Mouse (Mus musculus) bone marrow, adult 2 months (tissue): ENCODE results near the gene Ccndbp1.

Experiments used
- CTCF ChIP-seq: fragments of 200-500 bp; IDR thresholded peaks from 2 replicates; pipeline ENCODE4 v1.5.1; 2011; ENCODE audit warnings: low read length, control low read depth; ENCODE audit not compliant: control insufficient read depth, insufficient read depth
- POLR2A ChIP-seq: fragments of 200-500 bp; IDR thresholded peaks from 2 replicates; pipeline ENCODE4 v1.6.1; 2011; ENCODE audit warnings: low read depth, mild to moderate bottlenecking, control low read depth, low read length, borderline replicate concordance; ENCODE audit not compliant: control insufficient read depth

DNA sequence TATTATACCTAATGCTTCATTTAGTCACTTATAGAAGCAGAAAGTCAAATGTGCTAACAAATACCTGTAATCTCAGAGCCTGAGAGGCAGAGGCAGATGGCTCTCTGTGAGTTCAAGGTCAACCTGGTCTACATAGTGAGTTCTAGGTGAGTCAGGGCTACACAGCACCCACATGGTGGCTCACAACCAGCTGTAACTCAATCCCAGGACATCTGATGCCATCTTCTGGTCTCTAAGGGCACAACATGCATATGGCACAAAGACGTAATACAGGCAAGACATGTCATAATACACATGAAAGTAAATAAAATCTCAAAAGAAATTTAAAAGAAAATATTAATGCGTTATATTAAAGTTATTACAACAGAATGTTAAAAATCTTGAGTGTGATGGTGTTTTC, 4.6 kb upstream of the Ccndbp1 start:
- TF ChIP-seq POLR2A (no peak), CTCF (peak; percentile 33; the same call in 1 of the 2 replicates)
